Mouse (Mus musculus) forebrain, embryonic 13.5 days (tissue): ENCODE data around the gene Zfp266. TPM values are rescaled to one million over a fixed set of nuclear protein-coding genes. Genes with fewer than 3 reads are reported as not detected.

ENCODE experiments used
- ATAC-seq: fragments of 200-750 bp; cut with Nextera tagmentation; 2 replicates; pipeline ENCODE4 v1.8.0; 2017
- H3K27ac ChIP-seq: fragments of 300-500 bp; sonication (generic); 2 replicates; pipeline ENCODE4 v1.5.1; 2015; ENCODE audit warnings: inconsistent platforms, mild to moderate bottlenecking, moderate library complexity
- H3K27me3 ChIP-seq: fragments of 300-500 bp; sonication (generic); 2 replicates; pipeline ENCODE4 v1.6.1; 2015; ENCODE audit warnings: mild to moderate bottlenecking, inconsistent platforms
- H3K36me3 ChIP-seq: fragments of 300-500 bp; sonication (generic); 2 replicates; pipeline ENCODE4 v1.6.1; 2015; ENCODE audit warnings: mild to moderate bottlenecking, inconsistent platforms; ENCODE audit not compliant: poor library complexity, severe bottlenecking
- H3K4me1 ChIP-seq: fragments of 300-500 bp; sonication (generic); 2 replicates; pipeline ENCODE4 v1.6.1; 2015; ENCODE audit warnings: inconsistent platforms
- H3K4me2 ChIP-seq: fragments of 300-500 bp; sonication (generic); 2 replicates; pipeline ENCODE4 v1.6.1; 2015; ENCODE audit warnings: inconsistent platforms, mild to moderate bottlenecking, moderate library complexity
- H3K4me3 ChIP-seq: fragments of 300-500 bp; sonication (generic); 2 replicates; pipeline ENCODE4 v1.5.1; 2015; ENCODE audit warnings: mild to moderate bottlenecking, inconsistent platforms
- H3K9ac ChIP-seq: fragments of 300-500 bp; sonication (generic); 2 replicates; pipeline ENCODE4 v1.6.1; 2015; ENCODE audit warnings: mild to moderate bottlenecking, inconsistent platforms
- H3K9me3 ChIP-seq: fragments of 300-500 bp; sonication (generic); replicated peaks from 2 replicates; pipeline ENCODE4 v1.6.1; 2016; ENCODE audit warnings: inconsistent platforms
- WGBS: fragments of 180-500 bp; shearing (Covaris S2); methylation state at CpG from one replicate; pipeline ENCODE4 v1.1.7; 2015; 5-methylcytosine and 5-hydroxymethylcytosine counted together
- polyA plus RNA-seq: library from polyadenylated mRNA; unstranded; fragments of >200 nt; fragmentation: Nextera tagmentation; extraction: Ambion mirVana; gene quantifications from 2 replicates; pipeline ENCODE4 v1.2.1, GENCODE M21; 2015

Zfp266 gene
- polyA plus RNA-seq, 1 experiment from 2014 or later: 158 TPM

- Histone ChIP-seq H3K36me3 (peaks cover 34% of the 10 kb centered on the region), H3K27ac (no peak overlapping the region), H3K27me3 (no peaks in the 10 kb centered on the region), H3K4me2 (no peak overlapping the region), H3K4me3 (no peak overlapping the region), H3K9ac (no peak overlapping the region), H3K9me3 (no peaks in the 10 kb centered on the region), H3K4me1 (peaks cover 38% of the 10 kb centered on the region)
- 91% methylated on average over 5 of the region's 5 CpGs for WGBS
- no peak for ATAC-seq
These were observed 31.7 kb downstream of the Zfp266 start for GRCm38 (mm10) chr9:20489536-20489935.

- H3K9me3 ChIP-seq: no peaks in the 10 kb centered on the region
- ATAC-seq: no peak
- peaks cover 82% of the 10 kb centered on the region for H3K36me3 ChIP-seq
- no peaks in the 10 kb centered on the region for H3K4me1 ChIP-seq
- H3K4me2 ChIP-seq: no peak overlapping the region
- H3K27me3 ChIP-seq: no peaks in the 10 kb centered on the region
- H3K9ac ChIP-seq: no peak overlapping the region
- H3K4me3 ChIP-seq: no peak overlapping the region
- 94% methylated on average over 5 of the region's 5 CpGs for WGBS
- no peak overlapping the region for H3K27ac ChIP-seq
These were observed 41.8 kb downstream of the Zfp266 start for GRCm38 (mm10) chr9:20479396-20479795.

GRCm38 (mm10) chr9:20476632-20477031 is 44.6 kb downstream of the Zfp266 start:
- Histone ChIP-seq H3K4me1 (no peaks in the 10 kb centered on the region), H3K9me3 (no peaks in the 10 kb centered on the region)

GRCm38 (mm10) chr9:20466761-20467442 is 54.3 kb downstream of the Zfp266 start:
- WGBS: 57% methylated on average over 7 of the region's 7 CpGs
- peaks cover 34% of the 10 kb centered on the region for H3K36me3 ChIP-seq
- H3K4me1 ChIP-seq: no peaks in the 10 kb centered on the region
- no peak overlapping the region for H3K4me3 ChIP-seq
- 0 out of 2 replicates have a peak, but pooled peaks cover 7% of the 10 kb centered on the region for H3K9me3 ChIP-seq
- ATAC-seq: peak; percentile 80
- H3K27ac ChIP-seq: no peak overlapping the region
- peaks cover 9% of the 10 kb centered on the region; the same call in 1 of the 2 replicates for H3K27me3 ChIP-seq
- H3K4me2 ChIP-seq: no peak overlapping the region
- no peak overlapping the region for H3K9ac ChIP-seq

More at GRCm38 (mm10) chr9:20476632-20477031, 44.6 kb downstream of the Zfp266 start:
- H3K9ac ChIP-seq: no peak overlapping the region
- peaks cover 82% of the 10 kb centered on the region for H3K36me3 ChIP-seq
- no peak overlapping the region for H3K27ac ChIP-seq
- H3K4me3 ChIP-seq: no peak overlapping the region
- ATAC-seq: no peak
- no peak overlapping the region for H3K4me2 ChIP-seq
- H3K27me3 ChIP-seq: no peaks in the 10 kb centered on the region
- 100% methylated on average over 1 of the region's 1 CpGs for WGBS

GRCm38 (mm10) chr9:20459377-20460317 is 61.6 kb downstream of the Zfp266 start, which contains the start of gene Zfp26:
Gene Zfp26 (minus strand): TSS chr9:20460162.
- peaks cover 5% of the 10 kb centered on the region; the same call in 1 of the 2 replicates for H3K27me3 ChIP-seq
- peak within 1 kb of the TSS; percentile 88 for H3K4me3 ChIP-seq
- H3K4me2 ChIP-seq: peak within 1 kb of the TSS; percentile 85
- under 1% methylated on average over 48 of the region's 48 CpGs for WGBS
- ATAC-seq: peak; percentile 93
- no peaks in the 10 kb centered on the region for H3K9me3 ChIP-seq
- peak within 1 kb of the TSS; percentile 92 for H3K9ac ChIP-seq
- H3K4me1 ChIP-seq: peaks cover 23% of the 10 kb centered on the region
- peaks cover 30% of the 10 kb centered on the region for H3K36me3 ChIP-seq
- peak within 1 kb of the TSS; percentile 75 for H3K27ac ChIP-seq

- WGBS: 90% methylated on average over 4 of the region's 4 CpGs
These were observed 67.6 kb downstream of the Zfp266 start for GRCm38 (mm10) chr9:20453647-20454046.

GRCm38 (mm10) chr9:20451493-20451892 is 69.7 kb downstream of the Zfp266 start:
- no peak overlapping the region for H3K9ac ChIP-seq
- peaks cover 57% of the 10 kb centered on the region for H3K36me3 ChIP-seq
- no peak overlapping the region for H3K4me3 ChIP-seq
- no peak overlapping the region for H3K27ac ChIP-seq
- WGBS: 100% methylated on average over 1 of the region's 1 CpGs
- no peaks in the 10 kb centered on the region for H3K9me3 ChIP-seq
- H3K4me2 ChIP-seq: no peak overlapping the region
- H3K4me1 ChIP-seq: no peaks in the 10 kb centered on the region
- ATAC-seq: no peak
- no peaks in the 10 kb centered on the region for H3K27me3 ChIP-seq

More at GRCm38 (mm10) chr9:20453647-20454046, 67.6 kb downstream of the Zfp266 start:
- no peak for ATAC-seq
- H3K27ac ChIP-seq: no peak overlapping the region
- no peak overlapping the region for H3K9ac ChIP-seq
- peaks cover 12% of the 10 kb centered on the region for H3K4me1 ChIP-seq
- H3K9me3 ChIP-seq: no peaks in the 10 kb centered on the region
- H3K4me2 ChIP-seq: no peak overlapping the region
- peaks cover 65% of the 10 kb centered on the region for H3K36me3 ChIP-seq
- no peak overlapping the region for H3K4me3 ChIP-seq
- H3K27me3 ChIP-seq: no peaks in the 10 kb centered on the region

Other genes with a start within 250 kb of the Zfp266 start
- not detected in 2 replicates for gene Olfr39, start 239.1 kb downstream of the Zfp266 start, polyA plus RNA-seq
- not detected in 2 replicates for gene Olfr873, start 222.9 kb downstream of the Zfp266 start, polyA plus RNA-seq
- gene Olfr18, start 185.3 kb downstream of the Zfp266 start, polyA plus RNA-seq: 0.15 TPM in 1 of 2 replicates, not detected in the other
- gene Zfp560, start 136.2 kb downstream of the Zfp266 start, polyA plus RNA-seq: 48.8 and 49.0 TPM in 2 replicates
- gene Zfp26, start 61.3 kb downstream of the Zfp266 start, polyA plus RNA-seq: 22.3 and 23.8 TPM in 2 replicates
- gene Zfp426, start 28.7 kb downstream of the Zfp266 start, polyA plus RNA-seq: 30.1 and 35.2 TPM in 2 replicates
- 37.0 and 37.1 TPM in 2 replicates for gene Zfp846, start 59.9 kb upstream of the Zfp266 start, polyA plus RNA-seq
- 533 and 604 TPM in 2 replicates for gene Ubl5, start 121.5 kb upstream of the Zfp266 start, polyA plus RNA-seq
- 15.0 and 15.4 TPM in 2 replicates for gene Fbxl12, start 123.3 kb upstream of the Zfp266 start, polyA plus RNA-seq
- gene Pin1, start 130.7 kb upstream of the Zfp266 start, polyA plus RNA-seq: 64.8 and 68.3 TPM in 2 replicates
- gene Olfm2, start 224.9 kb upstream of the Zfp266 start, polyA plus RNA-seq: 52.6 and 68.1 TPM in 2 replicates